Mouse (Mus musculus): Measurements from ENCODE around the gene Fgfr2.

The Fgfr2 gene

GRCm38 (mm10) chr7:132764896-132765491 is 358.2 kb downstream of the Fgfr2 start:
- TF ChIP-seq GATA4 (IDR thresholded peaks at IDR 0.05; ENCODE audit: insufficient replicate concordance, low read length) = no peak

- TF ChIP-seq GATA4 (IDR thresholded peaks at IDR 0.05; ENCODE audit: insufficient replicate concordance, low read length) = no peak
Observed at GRCm38 (mm10) chr7:132764314-132764713, 358.8 kb downstream of the Fgfr2 start.

- no peak for TF ChIP-seq GATA4 (IDR thresholded peaks at IDR 0.05; ENCODE audit: insufficient replicate concordance, low read length)
Observed at GRCm38 (mm10) chr7:132763911-132764310, 359.2 kb downstream of the Fgfr2 start.

GRCm38 (mm10) chr7:132763351-132763750 is 359.8 kb downstream of the Fgfr2 start:
- TF ChIP-seq GATA4 (IDR thresholded peaks at IDR 0.05; ENCODE audit: insufficient replicate concordance, low read length) = no peak

- no peak for TF ChIP-seq GATA4 (IDR thresholded peaks at IDR 0.05; ENCODE audit: insufficient replicate concordance, low read length)
Observed at GRCm38 (mm10) chr7:132761409-132761808, 361.7 kb downstream of the Fgfr2 start.

GRCm38 (mm10) chr7:132760589-132761180 is 362.5 kb downstream of the Fgfr2 start:
- TF ChIP-seq GATA4 (IDR thresholded peaks at IDR 0.05; ENCODE audit: insufficient replicate concordance, low read length) = no peak

GRCm38 (mm10) chr7:132759926-132760325 is 363.2 kb downstream of the Fgfr2 start:
- no peak for TF ChIP-seq GATA4 (IDR thresholded peaks at IDR 0.05; ENCODE audit: insufficient replicate concordance, low read length)

- no peak for TF ChIP-seq GATA4 (IDR thresholded peaks at IDR 0.05; ENCODE audit: insufficient replicate concordance, low read length)
Observed at GRCm38 (mm10) chr7:132759405-132759891, 363.7 kb downstream of the Fgfr2 start.

- no peak for TF ChIP-seq GATA4 (IDR thresholded peaks at IDR 0.05; ENCODE audit: insufficient replicate concordance, low read length)
Observed at GRCm38 (mm10) chr7:132758875-132759274, 364.3 kb downstream of the Fgfr2 start.

GRCm38 (mm10) chr7:132756325-132756724 is 366.8 kb downstream of the Fgfr2 start:
- no peak for TF ChIP-seq GATA4 (IDR thresholded peaks at IDR 0.05; ENCODE audit: insufficient replicate concordance, low read length)

GRCm38 (mm10) chr7:132754389-132754750 is 368.8 kb downstream of the Fgfr2 start:
- TF ChIP-seq GATA4 (IDR thresholded peaks at IDR 0.05; ENCODE audit: insufficient replicate concordance, low read length) = no peak

- TF ChIP-seq GATA4 (IDR thresholded peaks at IDR 0.05; ENCODE audit: insufficient replicate concordance, low read length) = no peak
Observed at GRCm38 (mm10) chr7:132753518-132754388, 369.4 kb downstream of the Fgfr2 start.

GRCm38 (mm10) chr7:132751716-132752115 is 371.4 kb downstream of the Fgfr2 start:
- TF ChIP-seq GATA4 (IDR thresholded peaks at IDR 0.05; ENCODE audit: insufficient replicate concordance, low read length) = no peak

- no peak for TF ChIP-seq GATA4 (IDR thresholded peaks at IDR 0.05; ENCODE audit: insufficient replicate concordance, low read length)
Observed at GRCm38 (mm10) chr7:132749504-132749903, 373.6 kb downstream of the Fgfr2 start.

- no peak for TF ChIP-seq GATA4 (IDR thresholded peaks at IDR 0.05; ENCODE audit: insufficient replicate concordance, low read length)
Observed at GRCm38 (mm10) chr7:132748076-132748769, 374.9 kb downstream of the Fgfr2 start.
